Mouse (Mus musculus): Measurements from ENCODE around the gene Zfyve16. TPM values are rescaled to one million over a fixed set of nuclear protein-coding genes. Genes with fewer than 3 reads are reported as not detected.

Gene Zfyve16
- polyA plus RNA-seq, 1 experiment from 2014 or later: 11.1 TPM

Other genes with a start within 250 kb of the Zfyve16 start
- gene Gm20379, start 224.9 kb downstream of the Zfyve16 start, polyA plus RNA-seq (2015; fragmentation: Nextera tagmentation; extraction: Ambion mirVana): 0.75 and 0.87 TPM in 2 replicates
- gene Dhfr, start 176.1 kb downstream of the Zfyve16 start, polyA plus RNA-seq (2015; fragmentation: Nextera tagmentation; extraction: Ambion mirVana): 3.2 and 3.3 TPM in 2 replicates
- gene Msh3, start 175.9 kb downstream of the Zfyve16 start, polyA plus RNA-seq (2015; fragmentation: Nextera tagmentation; extraction: Ambion mirVana): 21.8 and 25.0 TPM in 2 replicates
- gene Ankrd34b, start 105.0 kb downstream of the Zfyve16 start, polyA plus RNA-seq (2015; fragmentation: Nextera tagmentation; extraction: Ambion mirVana): 3.6 and 3.8 TPM in 2 replicates
- 0.15 TPM in 1 of 2 replicates, not detected in the other for gene Fam151b, start 46.9 kb downstream of the Zfyve16 start, polyA plus RNA-seq (2015; fragmentation: Nextera tagmentation; extraction: Ambion mirVana)
- gene Spz1, start 45.3 kb upstream of the Zfyve16 start, polyA plus RNA-seq (2015; fragmentation: Nextera tagmentation; extraction: Ambion mirVana): not detected in 2 replicates
- 18.4 and 19.3 TPM in 2 replicates for gene Serinc5, start 80.2 kb upstream of the Zfyve16 start, polyA plus RNA-seq (2015; fragmentation: Nextera tagmentation; extraction: Ambion mirVana)

Data from midbrain, embryonic 16.5 days (tissue).